Mouse (Mus musculus): ENCODE data around the gene Tfrc. TPM values are rescaled to one million over a fixed set of nuclear protein-coding genes. Genes with fewer than 3 reads are reported as not detected.

Tfrc gene
- polyA plus RNA-seq, 1 experiment from 2014 or later: 23.7 TPM

GRCm38 (mm10) chr16:32650461-32650860, 41.7 kb downstream of the Tfrc start:
- H3K36me3 ChIP-seq (ENCODE audit: control insufficient read depth, insufficient read depth): no peaks in the 10 kb centered on the region
- H3K4me3 ChIP-seq (ENCODE audit: low read depth, low read length): no peak overlapping the region
- H3K9me3 ChIP-seq (ENCODE audit: control insufficient read depth): no peaks in the 10 kb centered on the region
- peaks cover 7% of the 10 kb centered on the region; the same call in 1 of the 2 replicates for H3K4me1 ChIP-seq (replicated peaks; ENCODE audit: control insufficient read depth, insufficient read depth, low read length)
- ATAC-seq: no peak
- no peak overlapping the region for H3K27ac ChIP-seq (ENCODE audit: low read depth, low read length)
- no peaks in the 10 kb centered on the region for H3K27me3 ChIP-seq (replicated peaks; ENCODE audit: control insufficient read depth, insufficient read depth, low read length)
- no peak overlapping the region for H3K9ac ChIP-seq (ENCODE audit: low read depth, low read length)
- no peak for TF ChIP-seq CTCF (IDR thresholded peaks at IDR 0.05; ENCODE audit: low read depth)
- H3K4me2 ChIP-seq (replicated peaks; ENCODE audit: low read depth): no peak overlapping the region

GRCm38 (mm10) chr16:32650974-32651618, 42.4 kb downstream of the Tfrc start:
- no peak for ATAC-seq
- Histone ChIP-seq H3K9ac (ENCODE audit: low read depth, low read length) (no peak overlapping the region), H3K4me3 (ENCODE audit: low read depth, low read length) (no peak overlapping the region), H3K4me2 (replicated peaks; ENCODE audit: low read depth) (no peak overlapping the region), H3K4me1 (replicated peaks; ENCODE audit: control insufficient read depth, insufficient read depth, low read length) (0 out of 2 replicates have a peak, but pooled peaks cover 2% of the 10 kb centered on the region), H3K9me3 (ENCODE audit: control insufficient read depth) (no peaks in the 10 kb centered on the region), H3K36me3 (ENCODE audit: control insufficient read depth, insufficient read depth) (no peaks in the 10 kb centered on the region), H3K27ac (ENCODE audit: low read depth, low read length) (no peak overlapping the region), H3K27me3 (replicated peaks; ENCODE audit: control insufficient read depth, insufficient read depth, low read length) (no peaks in the 10 kb centered on the region)
- TF ChIP-seq CTCF (IDR thresholded peaks at IDR 0.05; ENCODE audit: low read depth): no peak
- WGBS: 77% methylated on average over 5 of the region's 5 CpGs

- H3K9me3 ChIP-seq (ENCODE audit: control insufficient read depth): no peaks in the 10 kb centered on the region
- no peak overlapping the region for H3K27ac ChIP-seq (ENCODE audit: low read depth, low read length)
- no peak overlapping the region for H3K4me2 ChIP-seq (replicated peaks; ENCODE audit: low read depth)
- H3K27me3 ChIP-seq (replicated peaks; ENCODE audit: control insufficient read depth, insufficient read depth, low read length): no peaks in the 10 kb centered on the region
- no peak overlapping the region for H3K4me3 ChIP-seq (ENCODE audit: low read depth, low read length)
- H3K36me3 ChIP-seq (ENCODE audit: control insufficient read depth, insufficient read depth): no peaks in the 10 kb centered on the region
- H3K4me1 ChIP-seq (replicated peaks; ENCODE audit: control insufficient read depth, insufficient read depth, low read length): no peaks in the 10 kb centered on the region
- 77% methylated on average over 6 of the region's 6 CpGs for whole genome bisulfite sequencing
- no peak for ATAC-seq
- no peak overlapping the region for H3K9ac ChIP-seq (ENCODE audit: low read depth, low read length)
- no peak for TF ChIP-seq CTCF (IDR thresholded peaks at IDR 0.05; ENCODE audit: low read depth)
Measured at GRCm38 (mm10) chr16:32654071-32654733, 45.5 kb downstream of the Tfrc start.

- Histone ChIP-seq H3K4me1 (replicated peaks; ENCODE audit: control insufficient read depth, insufficient read depth, low read length) (peaks cover 9% of the 10 kb centered on the region; the same call in 1 of the 2 replicates), H3K27ac (ENCODE audit: low read depth, low read length) (no peak overlapping the region), H3K4me2 (replicated peaks; ENCODE audit: low read depth) (no peak overlapping the region), H3K9me3 (ENCODE audit: control insufficient read depth) (no peaks in the 10 kb centered on the region), H3K27me3 (replicated peaks; ENCODE audit: control insufficient read depth, insufficient read depth, low read length) (no peaks in the 10 kb centered on the region), H3K4me3 (ENCODE audit: low read depth, low read length) (no peak overlapping the region), H3K36me3 (ENCODE audit: control insufficient read depth, insufficient read depth) (no peaks in the 10 kb centered on the region), H3K9ac (ENCODE audit: low read depth, low read length) (no peak overlapping the region)
- no peak for TF ChIP-seq CTCF (IDR thresholded peaks at IDR 0.05; ENCODE audit: low read depth)
- 90% methylated on average over 4 of the region's 4 CpGs for WGBS
- no peak for ATAC-seq
Measured at GRCm38 (mm10) chr16:32655534-32655933, 46.8 kb downstream of the Tfrc start.

GRCm38 (mm10) chr16:32656321-32656720, 47.6 kb downstream of the Tfrc start:
- Histone ChIP-seq H3K36me3 (ENCODE audit: control insufficient read depth, insufficient read depth) (no peaks in the 10 kb centered on the region), H3K9ac (ENCODE audit: low read depth, low read length) (no peak overlapping the region), H3K27ac (ENCODE audit: low read depth, low read length) (no peak overlapping the region), H3K9me3 (ENCODE audit: control insufficient read depth) (no peaks in the 10 kb centered on the region), H3K4me2 (replicated peaks; ENCODE audit: low read depth) (no peak overlapping the region), H3K4me1 (replicated peaks; ENCODE audit: control insufficient read depth, insufficient read depth, low read length) (peaks cover 10% of the 10 kb centered on the region), H3K27me3 (replicated peaks; ENCODE audit: control insufficient read depth, insufficient read depth, low read length) (no peaks in the 10 kb centered on the region), H3K4me3 (ENCODE audit: low read depth, low read length) (no peak overlapping the region)
- WGBS: 56% methylated on average over 8 of the region's 8 CpGs
- no peak for ATAC-seq
- no peak for TF ChIP-seq CTCF (IDR thresholded peaks at IDR 0.05; ENCODE audit: low read depth)

GRCm38 (mm10) chr16:32656794-32657193, 48.1 kb downstream of the Tfrc start:
- TF ChIP-seq CTCF (IDR thresholded peaks at IDR 0.05; ENCODE audit: low read depth): no peak
- H3K27me3 ChIP-seq (replicated peaks; ENCODE audit: control insufficient read depth, insufficient read depth, low read length): no peaks in the 10 kb centered on the region
- no peak overlapping the region for H3K9ac ChIP-seq (ENCODE audit: low read depth, low read length)
- ATAC-seq: no peak
- H3K9me3 ChIP-seq (ENCODE audit: control insufficient read depth): no peaks in the 10 kb centered on the region
- H3K4me2 ChIP-seq (replicated peaks; ENCODE audit: low read depth): no peak overlapping the region
- H3K27ac ChIP-seq (ENCODE audit: low read depth, low read length): no peak overlapping the region
- no peak overlapping the region for H3K4me3 ChIP-seq (ENCODE audit: low read depth, low read length)
- no peaks in the 10 kb centered on the region for H3K36me3 ChIP-seq (ENCODE audit: control insufficient read depth, insufficient read depth)
- 63% methylated on average over 8 of the region's 8 CpGs for WGBS
- H3K4me1 ChIP-seq (replicated peaks; ENCODE audit: control insufficient read depth, insufficient read depth, low read length): peaks cover 10% of the 10 kb centered on the region
